Mouse (Mus musculus): Measurements from ENCODE around the gene Ifrd1. TPM values are rescaled to one million over a fixed set of nuclear protein-coding genes. Genes with fewer than 3 reads are reported as not detected.
"Not testable (repeated sequence)": the region's sequence is repeated elsewhere in the genome, so short reads cannot be mapped to it uniquely, and the experiment has no call there.

The Ifrd1 gene
- total RNA-seq, 2 experiments from 2014 or later, result 72.9 to 81.2 TPM

DNA sequence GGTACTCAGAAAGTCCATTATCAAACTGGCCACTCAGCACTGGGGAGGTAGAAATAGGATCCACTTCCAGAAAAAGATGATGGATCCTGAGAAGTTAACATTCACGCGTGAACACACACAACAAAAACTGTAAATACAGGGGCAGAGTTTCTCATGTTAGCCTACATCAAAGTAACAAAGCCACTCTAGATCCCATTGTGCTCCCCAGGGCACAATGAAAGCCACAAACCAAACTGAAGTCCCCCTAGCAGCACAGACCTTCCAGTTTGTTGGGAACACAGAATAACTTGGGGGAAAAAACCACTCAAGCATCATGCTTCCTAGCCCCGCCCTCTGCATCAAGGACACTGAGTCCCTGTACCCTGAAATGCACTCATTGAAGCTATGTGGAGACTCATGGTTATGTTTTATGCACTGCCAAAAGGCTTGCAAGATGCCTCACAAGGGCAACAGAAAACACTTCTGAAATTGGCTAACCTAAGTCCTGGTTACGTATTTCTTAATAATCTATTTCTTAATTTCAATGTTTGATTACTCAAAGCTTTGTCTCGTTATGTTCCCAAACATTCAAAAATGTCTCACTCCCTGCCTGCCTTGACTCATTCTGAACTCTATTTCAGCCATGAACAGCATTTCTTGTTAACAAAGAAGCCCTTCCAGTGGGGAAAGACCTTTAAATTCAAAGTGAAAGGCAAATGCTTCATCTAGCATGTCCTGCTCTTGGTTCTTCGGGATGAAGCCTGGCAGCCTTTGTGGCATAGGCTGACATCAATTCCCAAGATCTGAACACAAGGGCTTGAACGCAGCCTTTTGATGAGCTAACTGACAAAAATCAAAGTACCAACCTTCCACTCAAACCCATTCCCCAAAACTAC lies 45.9 kb downstream of the Ifrd1 start:
- no peak for DNase-seq

DNA sequence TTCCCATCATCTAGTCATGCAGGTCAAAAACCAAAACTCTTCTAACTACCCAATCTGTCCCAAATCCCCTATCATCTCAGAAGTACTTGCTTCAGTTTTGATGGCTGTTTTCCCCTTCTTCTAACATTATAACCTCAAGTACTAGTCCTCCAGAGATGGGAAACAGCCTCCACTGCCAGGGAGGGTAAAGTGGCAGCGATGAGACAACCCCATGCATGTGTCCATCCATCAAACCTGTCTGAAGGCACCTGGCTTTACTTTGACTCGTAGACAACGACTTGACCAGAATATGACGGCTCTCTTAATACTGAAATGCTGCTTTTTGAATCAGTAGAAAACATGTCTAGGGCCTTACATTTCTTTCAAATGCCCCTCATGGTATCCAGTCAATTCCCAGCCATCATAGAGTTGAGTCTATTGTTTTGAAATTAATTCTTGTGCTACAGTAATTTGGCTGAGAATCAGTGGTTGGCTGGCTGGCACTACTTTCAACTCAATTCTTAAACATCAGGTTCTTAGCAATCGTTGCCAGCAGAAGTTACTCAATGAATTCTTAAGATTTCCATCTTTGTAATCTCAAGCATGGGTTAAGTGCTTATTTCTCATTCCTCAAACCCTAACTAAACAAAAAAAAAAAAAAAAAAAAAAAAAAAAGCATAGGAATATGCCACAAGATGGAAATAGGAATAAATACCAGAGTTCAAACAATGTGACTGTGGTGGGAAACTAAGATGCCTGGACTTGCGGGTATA lies 47.6 kb downstream of the Ifrd1 start:
- DNase-seq, result no peak
- intact Hi-C loops (cut with DNase I; ENCODE audit: low total_unique reads), result loop anchor here (2.0 kb wide), 1 partner anchor 24 kb away; no protein-coding TSS in a partner anchor

More for the DNA sequence above, 45.9 kb downstream of the Ifrd1 start:
- intact Hi-C loops (cut with DNase I; ENCODE audit: low total_unique reads), result no loop called here

DNA sequence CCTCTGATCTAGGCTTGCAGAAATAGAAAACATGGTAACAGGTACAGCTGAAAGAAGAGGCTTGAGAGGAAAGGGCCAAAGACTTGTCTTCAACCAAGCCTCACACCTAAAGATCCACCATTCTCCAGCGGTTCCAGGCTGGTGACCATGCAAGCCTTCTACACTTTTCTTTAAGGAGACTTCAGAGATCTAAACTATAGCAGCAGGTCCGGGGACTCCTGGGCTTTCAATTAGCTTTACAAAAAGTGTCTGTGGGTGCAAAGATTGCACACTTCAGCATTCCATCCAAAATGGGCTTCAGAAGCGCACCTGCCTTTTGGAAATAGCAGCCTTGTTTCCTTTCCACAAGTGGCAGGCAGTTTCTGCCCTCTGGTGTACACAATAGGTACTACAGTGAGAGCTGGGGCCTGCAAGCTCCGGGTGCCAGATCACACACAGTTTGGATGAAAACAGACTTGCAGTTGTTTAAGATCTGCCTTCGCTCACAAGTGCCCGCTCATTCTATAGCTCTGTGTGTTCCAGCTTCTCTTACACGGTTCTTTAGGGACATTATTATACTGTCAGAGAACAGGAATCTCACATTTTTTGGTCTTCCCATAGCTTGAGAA lies 48.4 kb downstream of the Ifrd1 start:
- intact Hi-C loops (cut with DNase I; ENCODE audit: low total_unique reads), result loop anchor here (2.0 kb wide), 1 partner anchor 23 kb away; no protein-coding TSS in a partner anchor
- DNase-seq, result peak; percentile 54

DNA sequence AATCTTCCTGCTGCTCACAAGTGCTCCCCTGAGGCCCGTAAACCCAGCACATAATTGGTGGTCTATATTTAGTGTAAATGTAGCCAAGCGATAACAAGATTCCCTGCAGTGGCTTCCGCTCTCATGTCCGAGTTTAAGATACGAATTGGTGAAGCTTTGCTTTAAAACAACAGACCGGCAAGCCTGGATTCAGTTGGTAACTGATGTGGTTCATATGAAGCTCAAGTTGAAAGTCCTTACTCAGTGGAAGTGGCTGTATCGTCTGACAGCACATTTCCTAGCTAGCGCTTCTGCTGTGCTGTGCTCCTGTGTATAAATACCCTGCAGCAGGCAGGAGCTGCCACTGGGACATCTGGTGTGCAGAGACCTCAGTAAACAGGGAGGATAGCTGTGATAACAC lies 49.0 kb downstream of the Ifrd1 start, which contains the start of gene Lsmem1:
TSS of gene Lsmem1 (minus strand) at position 189 of the 400 bp plus-strand sequence.
- intact Hi-C loops (cut with DNase I; ENCODE audit: low total_unique reads), result no loop called here
- peak; percentile 13 for DNase-seq

DNA sequence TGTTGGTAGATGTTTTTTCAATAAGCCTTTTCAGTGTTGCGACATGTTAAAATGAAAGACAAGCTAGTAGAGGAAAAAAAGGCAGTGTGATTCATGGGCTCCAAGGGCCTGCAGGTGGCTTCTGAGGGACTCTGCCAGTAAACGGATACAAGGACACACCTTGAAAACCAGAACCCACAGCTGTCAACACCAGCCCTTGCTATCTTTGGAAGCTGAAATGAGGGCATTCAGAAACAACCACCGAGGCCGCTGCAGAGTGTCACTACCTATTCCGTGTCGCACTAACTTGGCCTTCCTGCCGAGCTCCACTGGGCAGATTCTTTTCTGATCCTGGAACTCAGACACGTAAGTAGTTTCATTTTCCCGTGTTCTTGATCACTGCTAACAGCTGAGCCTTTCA lies 49.9 kb downstream of the Ifrd1 start:
- DNase-seq, result peak; percentile 23
- intact Hi-C loops (cut with DNase I; ENCODE audit: low total_unique reads), result no loop called here

DNA sequence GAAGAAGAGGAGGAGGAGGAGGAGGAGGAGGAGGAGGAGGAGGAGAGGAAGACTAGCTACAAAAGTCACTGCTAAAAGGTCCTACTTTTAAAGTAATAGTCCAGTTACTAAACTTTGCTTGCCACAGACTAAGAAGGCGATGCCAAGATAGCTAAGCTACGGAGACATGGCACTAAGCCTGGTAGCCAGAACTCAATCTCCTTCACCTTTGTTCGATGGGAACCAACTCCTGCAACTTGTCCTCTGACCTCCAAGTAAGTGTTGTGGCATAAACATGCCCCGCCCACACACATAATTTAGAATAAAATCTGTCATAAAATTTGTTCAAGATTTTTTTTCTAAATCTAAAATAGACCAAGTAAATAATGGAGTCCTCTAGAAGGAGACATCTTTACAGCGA lies 50.3 kb downstream of the Ifrd1 start:
- DNase-seq, result no peak
- intact Hi-C loops (cut with DNase I; ENCODE audit: low total_unique reads), result no loop called here

DNA sequence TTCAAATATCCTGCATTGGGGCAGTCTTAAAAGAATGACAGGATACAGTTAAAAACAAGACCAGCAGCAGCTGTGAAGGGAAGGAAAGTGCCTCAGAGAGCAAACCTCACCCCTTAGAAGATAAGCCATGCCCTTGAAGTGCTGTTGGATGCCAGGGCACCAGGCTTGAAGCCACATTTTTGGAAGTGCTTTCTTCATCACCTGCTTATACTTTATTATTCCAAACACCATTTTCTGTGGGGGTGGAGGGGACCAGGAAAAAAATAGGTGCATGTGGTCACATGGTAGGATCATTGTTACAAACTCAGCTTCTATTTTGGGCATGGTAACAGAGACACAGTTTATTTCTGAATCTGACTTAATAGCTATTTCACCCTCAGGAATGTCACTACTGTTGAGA lies 50.8 kb downstream of the Ifrd1 start:
- intact Hi-C loops (cut with DNase I; ENCODE audit: low total_unique reads), result no loop called here
- DNase-seq, result no peak

DNA sequence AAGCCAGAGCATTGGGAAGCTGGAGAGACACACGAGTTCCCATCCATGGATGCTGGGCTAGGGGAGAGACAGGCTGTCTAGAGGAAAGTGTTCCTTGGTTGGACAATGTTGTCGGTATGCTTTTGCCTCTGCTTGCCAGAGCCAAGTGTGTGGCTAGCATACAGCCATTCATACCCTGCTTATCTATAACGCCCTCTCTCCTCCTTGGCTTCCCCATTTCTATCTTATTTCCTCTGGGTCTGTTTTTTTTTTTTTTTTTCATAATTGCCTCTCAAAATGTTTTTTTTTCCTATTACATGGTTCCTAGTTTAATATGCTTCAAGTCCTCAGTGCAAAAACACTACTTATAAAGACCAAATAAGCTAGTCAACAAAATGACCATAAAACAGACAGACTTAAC lies 62.8 kb downstream of the Ifrd1 start:
- no peak for DNase-seq
- intact Hi-C loops (cut with DNase I; ENCODE audit: low total_unique reads), result no loop called here

DNA sequence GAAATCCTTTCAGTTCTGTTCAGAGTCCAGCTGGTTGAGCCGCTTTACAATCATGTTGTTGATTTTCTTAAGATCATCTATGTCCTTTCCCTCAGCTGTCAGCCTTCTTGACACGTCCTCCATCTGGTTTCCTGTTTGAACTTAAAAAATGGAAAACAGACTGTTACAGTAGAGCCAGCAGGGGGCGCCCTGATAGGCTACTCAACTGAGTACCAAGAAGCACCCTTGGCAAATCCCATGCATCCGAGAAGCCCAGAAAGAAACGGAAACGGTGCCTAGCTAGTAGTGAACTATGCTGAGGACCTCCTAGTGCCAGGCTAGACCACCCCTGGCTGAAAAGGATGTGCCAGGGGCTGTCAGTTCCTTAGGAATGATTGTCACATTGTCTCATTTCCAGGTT lies 71.2 kb downstream of the Ifrd1 start:
- peak; percentile 27 for DNase-seq
- intact Hi-C loops (cut with DNase I; ENCODE audit: low total_unique reads), result loop anchor here (2.0 kb wide), 1 partner anchor 24 kb away; no protein-coding TSS in a partner anchor

DNA sequence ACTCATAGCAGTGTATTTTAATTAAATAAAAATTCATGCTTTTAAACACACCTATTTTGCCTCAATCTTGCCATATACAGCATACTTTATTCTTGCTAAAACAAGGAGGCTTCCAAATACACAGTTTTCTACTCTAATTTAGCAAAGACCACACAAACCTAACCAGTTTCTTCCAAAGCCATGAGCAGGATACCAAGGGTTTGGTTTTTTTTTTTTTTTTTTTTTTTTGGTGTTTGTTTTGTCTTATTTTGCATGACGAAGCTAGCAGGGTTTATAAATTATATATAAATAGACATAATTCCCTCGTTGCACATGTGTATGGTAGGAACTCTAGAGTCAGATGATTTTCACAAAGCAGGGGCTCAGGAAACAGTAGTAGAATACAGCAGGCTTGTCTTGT lies 72.1 kb downstream of the Ifrd1 start:
- intact Hi-C loops (cut with DNase I; ENCODE audit: low total_unique reads), result loop anchor here (2.0 kb wide), 1 partner anchor 25 kb away; no protein-coding TSS in a partner anchor
- no peak for DNase-seq

DNA sequence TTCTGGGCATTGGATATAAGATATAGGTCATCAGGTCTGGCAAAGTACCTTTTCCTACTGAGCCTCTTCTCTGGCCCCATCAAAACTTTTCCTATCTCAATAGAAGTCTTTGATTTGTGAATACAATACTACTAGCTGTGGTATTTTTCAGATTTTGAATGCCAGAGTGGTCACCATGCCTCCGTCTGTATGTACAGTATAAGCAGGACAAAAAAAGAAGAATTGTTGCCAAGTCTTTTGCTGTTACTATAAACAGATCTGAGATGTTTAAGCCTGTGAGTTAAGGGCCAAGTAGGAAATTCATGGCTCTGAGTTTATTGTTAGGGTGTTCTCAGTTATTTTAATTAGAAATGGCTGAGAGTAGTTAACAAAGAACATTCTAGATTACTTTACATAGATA lies 73.1 kb downstream of the Ifrd1 start:
- DNase-seq; intact Hi-C loops (cut with DNase I; ENCODE audit: low total_unique reads): not testable (repeated sequence)

DNA sequence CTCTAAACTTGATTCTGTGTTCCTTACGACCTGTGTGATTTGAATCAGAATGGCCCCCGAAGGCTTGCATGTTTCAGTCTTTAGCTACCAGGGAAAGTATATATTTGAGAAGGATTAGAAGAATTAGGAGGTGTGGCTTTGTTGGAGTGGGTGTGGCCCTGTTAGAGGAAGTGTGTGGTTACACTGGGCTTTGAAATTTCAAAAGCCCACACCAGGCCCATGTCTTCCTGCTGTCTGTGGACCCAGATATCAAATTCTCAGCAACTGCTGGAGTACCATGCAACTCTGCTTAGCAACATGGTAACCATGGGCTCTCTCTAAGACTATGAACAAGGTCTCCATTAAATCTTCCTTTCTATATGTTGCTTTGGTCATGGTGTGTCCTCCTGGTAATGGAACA lies 76.7 kb downstream of the Ifrd1 start:
- intact Hi-C loops (cut with DNase I; ENCODE audit: low total_unique reads), result no loop called here
- DNase-seq, result no peak

DNA sequence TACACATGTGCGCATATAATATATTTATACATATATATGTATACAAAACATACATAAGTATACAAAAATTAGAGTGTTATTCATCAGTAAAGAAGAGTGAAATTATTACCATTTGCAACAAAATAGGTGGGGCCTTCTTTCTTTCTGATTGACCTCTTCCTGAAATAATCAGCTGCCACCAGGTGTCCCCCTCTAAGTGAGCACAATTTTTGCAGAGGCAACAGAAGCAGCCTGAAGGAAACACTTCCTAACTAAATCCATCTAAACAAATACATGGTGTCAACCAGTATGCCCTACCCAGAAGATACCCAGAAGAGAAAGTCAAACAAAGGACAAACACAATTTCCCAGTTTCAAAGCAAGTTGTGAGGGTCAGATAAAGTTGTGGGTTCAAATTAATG lies 78.6 kb downstream of the Ifrd1 start:
- no peak for DNase-seq
- intact Hi-C loops (cut with DNase I; ENCODE audit: low total_unique reads), result loop anchor here (5.0 kb wide), 1 partner anchor 87 kb away; no protein-coding TSS in a partner anchor

DNA sequence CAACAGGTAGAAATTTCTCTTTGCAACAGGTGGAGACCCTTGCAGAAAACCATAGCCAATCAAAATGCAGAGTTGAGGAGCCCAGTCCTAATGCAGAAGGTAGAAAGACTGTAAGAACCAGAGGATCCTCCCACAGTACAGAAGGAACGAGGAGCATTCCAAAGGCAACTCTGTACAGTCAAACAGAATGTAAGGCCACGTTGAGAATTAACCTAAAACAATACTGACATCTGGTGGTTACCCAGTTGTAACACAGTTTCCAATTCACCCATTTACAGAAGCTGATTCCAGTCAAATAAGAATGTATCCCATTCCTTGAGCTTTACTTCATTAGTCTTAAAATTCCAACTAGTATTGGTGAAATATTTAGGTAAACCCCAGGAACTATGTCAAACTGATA lies 83.7 kb downstream of the Ifrd1 start:
- intact Hi-C loops (cut with DNase I; ENCODE audit: low total_unique reads), result loop anchor here (5.0 kb wide), 2 partner anchors 82 to 652 kb away; no protein-coding TSS in a partner anchor
- DNase-seq, result no peak

DNA sequence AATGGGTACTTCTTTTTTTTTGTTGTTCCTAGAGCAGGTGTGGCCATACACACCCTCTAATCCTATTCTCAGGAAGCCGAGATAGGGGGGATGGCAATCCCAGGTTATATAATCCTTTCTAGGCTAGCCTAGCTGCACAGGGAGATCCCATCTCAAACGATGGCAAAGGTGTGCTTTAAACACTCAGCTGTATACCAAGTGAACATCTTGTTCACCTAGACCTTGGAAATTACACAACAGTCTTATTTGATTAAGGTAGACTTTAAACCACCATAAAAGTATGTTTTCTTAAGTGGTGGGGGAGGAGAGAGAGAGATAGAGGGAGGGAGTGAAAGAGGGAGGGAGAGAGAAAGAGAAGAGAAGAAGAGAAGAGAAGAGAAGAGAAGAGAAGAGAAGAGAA lies 87.5 kb downstream of the Ifrd1 start:
- intact Hi-C loops (cut with DNase I; ENCODE audit: low total_unique reads), result loop anchor here (5.0 kb wide), 1 partner anchor 648 kb away; no protein-coding TSS in a partner anchor
- DNase-seq, result no peak

DNA sequence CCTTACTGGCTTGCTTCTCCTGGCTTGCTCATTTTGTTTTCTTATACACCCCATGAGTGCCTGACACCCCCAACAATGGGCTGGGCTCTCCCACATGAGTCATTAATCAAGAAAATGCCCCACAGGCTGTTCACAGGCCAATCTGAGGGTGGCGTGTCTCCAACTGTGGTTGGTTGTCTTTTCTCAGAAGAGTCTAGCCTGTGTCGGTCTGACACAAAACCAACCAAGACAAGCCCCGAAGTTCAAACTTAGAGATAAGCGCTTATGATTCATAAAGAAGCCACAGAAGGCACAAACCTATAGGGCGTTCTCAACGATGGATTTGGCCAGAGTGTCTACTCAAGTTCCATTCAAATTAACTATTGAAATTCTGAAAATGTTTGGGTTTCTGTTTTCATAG lies 94.1 kb downstream of the Ifrd1 start:
- intact Hi-C loops (cut with DNase I; ENCODE audit: low total_unique reads), result no loop called here
- DNase-seq, result no peak

DNA sequence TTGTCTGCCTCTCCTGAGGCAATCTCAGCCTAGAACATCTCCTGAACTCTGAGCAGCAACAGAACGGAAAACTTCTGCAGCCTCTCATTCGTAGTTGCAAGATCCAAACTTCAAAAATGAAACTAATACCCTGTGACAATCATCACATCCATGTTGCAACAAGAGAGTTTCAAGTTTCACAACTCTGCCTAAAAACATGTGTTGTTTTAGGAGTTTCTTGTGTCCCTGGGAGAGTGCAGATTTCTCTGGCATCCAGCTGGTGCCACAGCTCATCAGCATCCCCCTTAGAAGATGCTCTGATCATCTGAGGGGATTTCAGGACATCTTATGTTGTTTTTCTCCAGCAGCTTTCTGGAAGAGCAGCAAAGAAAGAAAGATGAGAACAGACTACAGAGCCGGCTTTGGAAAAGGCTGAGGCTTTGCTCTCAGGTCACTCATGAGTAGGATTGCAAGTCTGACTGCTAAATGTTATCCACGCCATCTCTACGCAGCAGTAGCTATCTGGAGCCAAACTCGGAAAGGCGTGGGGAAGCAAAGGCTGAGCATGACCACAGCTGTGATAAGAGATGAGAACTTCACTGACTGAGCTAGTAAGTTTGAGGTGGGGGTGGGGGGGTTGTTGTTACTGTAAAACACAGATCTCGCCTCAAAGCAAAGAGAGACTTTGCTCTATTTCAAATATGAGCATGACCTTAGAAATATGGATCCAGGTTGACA lies 95.8 kb downstream of the Ifrd1 start:
- intact Hi-C loops (cut with DNase I; ENCODE audit: low total_unique reads), result no loop called here
- no peak for DNase-seq
